Mouse (Mus musculus): ENCODE measurements around the gene Syce3.

DNA sequence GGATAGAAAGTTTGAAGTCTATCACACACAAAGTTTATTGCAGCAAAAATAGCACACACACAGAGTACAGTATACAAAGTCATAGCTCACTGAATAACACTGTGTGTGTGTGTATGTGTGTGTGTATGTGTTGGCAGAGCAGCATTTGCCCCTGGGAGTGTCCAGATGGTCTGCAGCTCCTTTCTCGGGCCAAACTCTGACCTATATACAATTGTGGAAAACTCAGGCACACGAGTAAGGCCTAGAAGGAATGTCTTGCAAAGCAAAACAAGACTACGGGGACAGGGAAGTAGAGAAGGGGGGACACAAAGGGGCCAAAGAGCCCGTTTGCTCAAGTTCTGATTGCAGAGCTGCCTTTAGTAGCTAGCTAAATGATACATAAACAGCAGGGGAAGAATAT, 22.6 kb upstream of the Syce3 start:
- TF ChIP-seq POLR2A (IDR thresholded peaks at IDR 0.05; ENCODE audit: borderline replicate concordance, extremely low read depth, insufficient read depth, insufficient read length, poor library complexity, severe bottlenecking) (no peak), CTCF (IDR thresholded peaks at IDR 0.05; ENCODE audit: borderline replicate concordance, extremely low read depth, insufficient read depth, insufficient read length) (no peak)

All from brain, embryonic 14.5 days (tissue).